Mouse (Mus musculus) liver, adult 2 months (tissue): Measurements from ENCODE around the gene Selenot. TPM values are rescaled to one million over a fixed set of nuclear protein-coding genes. Genes with fewer than 3 reads are reported as not detected.

ENCODE experiments used
- DNase-seq: peaks from one replicate; pipeline ENCODE4 v3.0.0-alpha.2; 2011; ENCODE audit warnings: low read depth, low spot score; ENCODE audit errors: extremely low read depth
- H3K27ac ChIP-seq: fragments of 200-500 bp; replicated peaks from 2 replicates; pipeline ENCODE4 v1.5.1; 2012; ENCODE audit warnings: low read depth, mild to moderate bottlenecking, control low read depth, inconsistent platforms, low read length; ENCODE audit not compliant: insufficient read depth
- H3K27me3 ChIP-seq: fragments of 200-500 bp; 2 replicates; pipeline ENCODE4 v1.6.1; 2012; ENCODE audit warnings: mild to moderate bottlenecking, moderate library complexity, low read length, inconsistent platforms; ENCODE audit not compliant: control insufficient read depth, insufficient read depth
- H3K36me3 ChIP-seq: fragments of 200-500 bp; 2 replicates; pipeline ENCODE4 v1.6.1; 2012; ENCODE audit warnings: low read length, inconsistent platforms; ENCODE audit not compliant: control insufficient read depth, insufficient read depth
- H3K4me1 ChIP-seq: fragments of 200-500 bp; 2 replicates; pipeline ENCODE4 v1.6.1; 2011; ENCODE audit warnings: low read length; ENCODE audit not compliant: control insufficient read depth, insufficient read depth
- H3K4me3 ChIP-seq: fragments of 200-500 bp; 2 replicates; pipeline ENCODE4 v1.5.1; 2011; ENCODE audit warnings: low read depth, mild to moderate bottlenecking, control low read depth, low read length, moderate library complexity; ENCODE audit not compliant: insufficient read depth
- H3K79me2 ChIP-seq: fragments of 200-500 bp; 2 replicates; pipeline ENCODE4 v1.6.1; 2012; ENCODE audit warnings: inconsistent platforms, mild to moderate bottlenecking, low read length, moderate library complexity; ENCODE audit not compliant: control insufficient read depth, insufficient read depth
- H3K9ac ChIP-seq: fragments of 200-500 bp; 2 replicates; pipeline ENCODE4 v1.6.1; 2012; ENCODE audit warnings: low read depth, mild to moderate bottlenecking, control low read depth, inconsistent platforms, low read length
- CTCF ChIP-seq: fragments of 200-500 bp; IDR thresholded peaks from 2 replicates; pipeline ENCODE4 v1.5.1; 2011; ENCODE audit warnings: low read depth, low read length, control low read depth
- POLR2A ChIP-seq: fragments of 200-500 bp; IDR thresholded peaks from 2 replicates; pipeline ENCODE4 v1.6.1; 2011; ENCODE audit warnings: low read length, control low read depth; ENCODE audit not compliant: insufficient read depth; ENCODE audit errors: extremely low read depth
- WGBS: fragments of 180-500 bp; shearing (Covaris S2); methylation state at CpG from one replicate; pipeline ENCODE4 v1.1.7; 2018; 5-methylcytosine and 5-hydroxymethylcytosine counted together
- polyA plus RNA-seq: library from polyadenylated mRNA; depleted of rRNA; stranded (reverse); fragments of >200 nt; gene quantifications from 2 replicates; pipeline ENCODE4 v1.2.3, GENCODE M21; 2012; rRNA removed
- total RNA-seq: library from RNA; depleted of rRNA; stranded (reverse); fragments of >200 nt; gene quantifications from 2 replicates; pipeline ENCODE4 v1.2.3, GENCODE M21; 2014; rRNA removed

Selenot gene
- 145 and 147 TPM in 2 replicates for total RNA-seq
- polyA plus RNA-seq: 41.5 and 46.8 TPM in 2 replicates

- DNase-seq: peak; percentile 83
- Histone ChIP-seq H3K27me3 (no peaks in the 10 kb centered on the region), H3K4me1 (peaks cover 9% of the 10 kb centered on the region; the same call in 1 of the 2 replicates), H3K79me2 (peaks cover 9% of the 10 kb centered on the region), H3K27ac (peak within 1 kb of the TSS; percentile 93), H3K9ac (peak within 1 kb of the TSS; percentile 98), H3K4me3 (peak within 1 kb of the TSS; percentile 98), H3K36me3 (peaks cover 2% of the 10 kb centered on the region; the same call in 1 of the 2 replicates)
- TF ChIP-seq POLR2A (peak; percentile 96), CTCF (no peak)
- 2% methylated on average over 59 of the region's 59 CpGs for WGBS
Measured at GRCm38 (mm10) chr3:58576137-58577066, at the start of gene Selenot. Gene Selenot, plus strand, starts transcription at chr3:58576636.

DNA sequence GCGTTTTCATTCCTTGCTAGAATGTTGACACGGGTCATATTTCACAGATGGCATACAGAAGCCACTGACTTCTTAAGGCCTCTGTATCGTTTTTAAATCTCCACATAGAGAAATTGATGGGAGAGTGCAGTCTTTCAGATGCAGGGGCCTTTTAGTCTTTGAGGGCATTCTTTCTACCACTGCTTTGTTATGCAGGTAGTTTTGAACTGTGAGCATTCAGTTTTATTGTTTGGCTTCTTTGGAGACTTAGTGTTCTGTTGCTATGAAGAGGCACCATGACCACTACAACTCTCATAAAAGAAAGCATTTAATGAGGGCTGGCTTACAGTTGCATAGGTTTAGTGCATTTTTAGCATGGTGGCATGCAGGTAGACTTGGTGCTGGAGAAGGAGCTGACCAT, 39.9 kb upstream of the Selenot start:
- DNase-seq: no peak
- H3K4me1 ChIP-seq: no peaks in the 10 kb centered on the region
- peaks cover 28% of the 10 kb centered on the region for H3K36me3 ChIP-seq
- no peak overlapping the region for H3K27ac ChIP-seq
- no peak overlapping the region for H3K4me3 ChIP-seq
- H3K27me3 ChIP-seq: no peaks in the 10 kb centered on the region
- H3K9ac ChIP-seq: no peak overlapping the region
- WGBS: 97% methylated on average over 3 of the region's 3 CpGs
- TF ChIP-seq CTCF: no peak
- H3K79me2 ChIP-seq: no peaks in the 10 kb centered on the region; the same call in 1 of the 2 replicates

DNA sequence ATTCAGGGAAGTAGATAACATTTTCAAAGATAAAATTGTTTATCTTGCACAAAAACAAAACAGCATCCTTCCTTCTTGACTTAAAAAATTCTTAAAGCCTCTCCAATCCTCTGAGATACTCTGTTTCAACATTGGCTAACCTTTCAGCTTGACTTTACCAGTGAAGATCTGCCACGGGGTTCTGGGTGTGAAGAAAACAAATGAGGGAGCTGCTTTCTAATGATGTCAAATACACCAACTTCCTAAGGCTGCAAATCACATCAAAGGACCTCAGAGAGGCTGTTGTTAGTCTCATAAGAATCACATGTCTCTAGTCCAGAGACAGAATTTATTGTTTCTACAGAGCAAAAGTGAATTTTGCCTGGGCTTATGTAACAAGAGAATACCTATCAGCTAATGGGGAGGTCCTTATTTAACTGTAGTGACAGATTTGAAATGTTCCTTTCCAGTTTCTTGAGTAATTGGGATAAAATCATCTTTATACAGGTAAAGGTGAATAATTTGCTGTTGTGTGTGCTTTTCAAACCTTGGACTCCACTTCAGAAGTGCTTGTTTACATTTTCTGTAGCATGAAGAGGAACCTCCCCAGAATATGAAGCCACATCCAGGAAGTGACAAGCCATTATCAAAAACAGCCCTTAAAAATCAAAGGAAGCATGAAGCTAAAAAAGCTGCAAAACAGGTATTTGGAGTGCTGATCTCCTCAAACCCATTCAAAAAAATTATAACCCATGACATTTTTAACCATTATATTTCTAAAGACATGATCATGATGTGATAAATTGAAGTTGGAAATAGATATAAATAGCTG, 24.2 kb upstream of the Selenot start:
- Histone ChIP-seq H3K4me3 (no peak overlapping the region), H3K27me3 (no peaks in the 10 kb centered on the region), H3K79me2 (no peaks in the 10 kb centered on the region), H3K36me3 (peaks cover 40% of the 10 kb centered on the region), H3K27ac (no peak overlapping the region), H3K4me1 (no peaks in the 10 kb centered on the region), H3K9ac (no peak overlapping the region)
- WGBS: 75% methylated on average over 1 of the region's 1 CpGs
- TF ChIP-seq POLR2A (no peak), CTCF (no peak)
- DNase-seq: no peak

DNA sequence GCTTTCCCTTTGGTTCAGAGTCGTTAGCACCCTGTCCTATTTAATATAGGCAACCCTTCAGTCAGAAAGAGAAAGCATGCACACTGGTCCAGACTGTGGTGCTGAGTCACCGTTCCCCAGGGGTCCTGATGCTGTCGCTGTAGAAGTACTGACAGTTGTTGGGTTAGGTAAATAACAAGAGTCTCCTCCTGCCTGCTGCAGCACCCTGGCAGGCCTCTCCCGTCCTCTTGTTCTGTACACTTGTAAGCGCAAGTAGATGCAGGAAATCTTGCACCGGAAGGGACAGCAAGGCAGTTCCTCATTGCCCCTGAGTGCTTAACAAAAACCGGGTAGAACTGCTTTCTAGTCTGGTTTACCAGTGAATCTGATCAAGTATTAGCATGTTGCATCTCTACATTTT, 19.8 kb upstream of the Selenot start:
- WGBS: 86% methylated on average over 7 of the region's 7 CpGs
- Histone ChIP-seq H3K36me3 (peaks cover 27% of the 10 kb centered on the region), H3K4me3 (no peak overlapping the region)

GRCm38 (mm10) chr3:58559887-58560286, 16.5 kb upstream of the Selenot start:
- Histone ChIP-seq H3K27me3 (no peaks in the 10 kb centered on the region), H3K27ac (no peak overlapping the region), H3K9ac (no peak overlapping the region), H3K79me2 (no peaks in the 10 kb centered on the region), H3K4me3 (no peak overlapping the region), H3K4me1 (peaks cover 14% of the 10 kb centered on the region; the same call in 1 of the 2 replicates), H3K36me3 (peaks cover 10% of the 10 kb centered on the region; the same call in 1 of the 2 replicates)
- WGBS: 67% methylated on average over 2 of the region's 2 CpGs
- TF ChIP-seq POLR2A: no peak
- no peak for TF ChIP-seq CTCF
- DNase-seq: no peak

More for the DNA sequence above, 19.8 kb upstream of the Selenot start:
- H3K79me2 ChIP-seq: no peaks in the 10 kb centered on the region
- no peak for DNase-seq
- no peak overlapping the region for H3K27ac ChIP-seq
- H3K27me3 ChIP-seq: no peaks in the 10 kb centered on the region
- TF ChIP-seq CTCF (no peak), POLR2A (no peak)
- no peak overlapping the region for H3K9ac ChIP-seq
- peaks cover 7% of the 10 kb centered on the region; the same call in 1 of the 2 replicates for H3K4me1 ChIP-seq
